Mouse (Mus musculus) forebrain, postnatal 0 days (tissue): ENCODE measurements around the gene Enox1. TPM values are rescaled to one million over a fixed set of nuclear protein-coding genes. Genes with fewer than 3 reads are reported as not detected.

Source experiments
- ATAC-seq: fragments of 200-750 bp; cut with Nextera tagmentation; 2 replicates; pipeline ENCODE4 v1.8.0; 2017; ENCODE audit warnings: mild to moderate bottlenecking, moderate library complexity
- DNase-seq: peaks from one replicate; pipeline ENCODE4 v3.0.0-alpha.2; 2015
- H3K27ac ChIP-seq: fragments of 300-500 bp; sonication (generic); 2 replicates; pipeline ENCODE4 v1.5.1; 2014; ENCODE audit warnings: low read depth, mild to moderate bottlenecking, antibody characterized with exemption, low read length, moderate library complexity, mixed read lengths
- H3K27me3 ChIP-seq: fragments of 300-500 bp; sonication (generic); 2 replicates; pipeline ENCODE4 v1.6.1; 2014; ENCODE audit warnings: mild to moderate bottlenecking, low read length, mixed read lengths; ENCODE audit not compliant: insufficient read depth
- H3K36me3 ChIP-seq: fragments of 300-500 bp; sonication (generic); 2 replicates; pipeline ENCODE4 v1.6.1; 2014; ENCODE audit warnings: mild to moderate bottlenecking, moderate library complexity; ENCODE audit not compliant: insufficient read depth
- H3K4me1 ChIP-seq: fragments of 300-500 bp; sonication (generic); 2 replicates; pipeline ENCODE4 v1.6.1; 2014; ENCODE audit warnings: antibody characterized with exemption; ENCODE audit not compliant: insufficient read depth
- H3K4me2 ChIP-seq: fragments of 300-500 bp; sonication (generic); 2 replicates; pipeline ENCODE4 v1.6.1; 2014; ENCODE audit warnings: low read depth, mild to moderate bottlenecking, moderate library complexity
- H3K4me3 ChIP-seq: fragments of 300-500 bp; sonication (generic); 2 replicates; pipeline ENCODE4 v1.5.1; 2014; ENCODE audit warnings: low read depth, low read length, mixed read lengths
- H3K9ac ChIP-seq: fragments of 300-500 bp; sonication (generic); 2 replicates; pipeline ENCODE4 v1.6.1; 2014; ENCODE audit warnings: mild to moderate bottlenecking
- H3K9me3 ChIP-seq: fragments of 300-500 bp; sonication (generic); 2 replicates; pipeline ENCODE4 v1.6.1; 2016; ENCODE audit warnings: low read length
- CTCF ChIP-seq: sonication (generic); IDR thresholded peaks from 2 replicates; pipeline ENCODE4 v1.5.1; 2016; ENCODE audit warnings: antibody characterized with exemption, control low read depth, low read depth
- WGBS: fragments of 180-500 bp; shearing (Covaris S2); extraction: QIAGEN DNeasy Blood & Tissue Kit; methylation state at CpG from one replicate; pipeline ENCODE4 v1.1.7; 2014; 5-methylcytosine and 5-hydroxymethylcytosine counted together
- polyA plus RNA-seq: library from polyadenylated mRNA; unstranded; fragments of >200 nt; fragmentation: Nextera tagmentation; extraction: Ambion mirVana; gene quantifications from 2 replicates; pipeline ENCODE4 v1.2.1, GENCODE M21; 2015
- total RNA-seq: library from RNA; depleted of rRNA; stranded (reverse); fragments of >200 nt; gene quantifications from 2 replicates; pipeline ENCODE4 v1.2.3, GENCODE M21; 2014

Gene Enox1
- total and polyA plus RNA-seq, 2 experiments from 2014 or later, result 39.9 to 61.8 TPM

DNA sequence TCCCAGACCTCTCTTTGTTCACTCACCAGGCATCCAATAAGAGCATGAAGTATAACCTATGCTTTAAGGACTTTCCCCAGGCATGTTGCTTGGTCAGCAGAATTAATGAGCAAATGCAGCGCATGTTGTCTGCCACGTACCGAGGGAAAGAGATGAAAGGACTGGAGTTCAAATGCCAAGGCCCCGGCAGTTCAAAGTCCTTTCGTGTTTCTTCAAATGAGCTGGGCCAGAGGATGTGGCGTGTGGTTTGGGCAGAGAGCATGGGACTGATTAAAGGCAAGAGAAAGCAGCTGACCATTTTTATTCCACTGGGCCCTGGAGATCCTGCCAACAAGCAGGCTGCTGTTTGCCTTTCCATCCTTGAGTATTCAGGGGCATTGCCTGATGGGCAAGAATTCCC, 460.7 kb downstream of the Enox1 start:
- WGBS, result 46% methylated on average over 6 of the region's 6 CpGs
- TF ChIP-seq CTCF, result no peak
- Histone ChIP-seq H3K4me1 (peaks cover 5% of the 10 kb centered on the region; the same call in 1 of the 2 replicates), H3K36me3 (no peaks in the 10 kb centered on the region), H3K27me3 (no peaks in the 10 kb centered on the region), H3K9me3 (no peaks in the 10 kb centered on the region), H3K9ac (no peak overlapping the region), H3K4me2 (no peak overlapping the region), H3K27ac (no peak overlapping the region; the same call in 1 of the 2 replicates), H3K4me3 (no peak overlapping the region)
- ATAC-seq (no peak), DNase-seq (no peak)

- Histone ChIP-seq H3K4me1 (peaks cover 5% of the 10 kb centered on the region; the same call in 1 of the 2 replicates), H3K27ac (no peak overlapping the region), H3K36me3 (no peaks in the 10 kb centered on the region), H3K4me2 (no peak overlapping the region), H3K9me3 (no peaks in the 10 kb centered on the region), H3K9ac (no peak overlapping the region), H3K4me3 (no peak overlapping the region), H3K27me3 (no peaks in the 10 kb centered on the region)
- DNase-seq, result no peak
- ATAC-seq, result no peak
- TF ChIP-seq CTCF, result no peak
- 65% methylated on average over 13 of the region's 13 CpGs for WGBS
Measured at GRCm38 (mm10) chr14:77618131-77618805, 461.7 kb downstream of the Enox1 start.

DNA sequence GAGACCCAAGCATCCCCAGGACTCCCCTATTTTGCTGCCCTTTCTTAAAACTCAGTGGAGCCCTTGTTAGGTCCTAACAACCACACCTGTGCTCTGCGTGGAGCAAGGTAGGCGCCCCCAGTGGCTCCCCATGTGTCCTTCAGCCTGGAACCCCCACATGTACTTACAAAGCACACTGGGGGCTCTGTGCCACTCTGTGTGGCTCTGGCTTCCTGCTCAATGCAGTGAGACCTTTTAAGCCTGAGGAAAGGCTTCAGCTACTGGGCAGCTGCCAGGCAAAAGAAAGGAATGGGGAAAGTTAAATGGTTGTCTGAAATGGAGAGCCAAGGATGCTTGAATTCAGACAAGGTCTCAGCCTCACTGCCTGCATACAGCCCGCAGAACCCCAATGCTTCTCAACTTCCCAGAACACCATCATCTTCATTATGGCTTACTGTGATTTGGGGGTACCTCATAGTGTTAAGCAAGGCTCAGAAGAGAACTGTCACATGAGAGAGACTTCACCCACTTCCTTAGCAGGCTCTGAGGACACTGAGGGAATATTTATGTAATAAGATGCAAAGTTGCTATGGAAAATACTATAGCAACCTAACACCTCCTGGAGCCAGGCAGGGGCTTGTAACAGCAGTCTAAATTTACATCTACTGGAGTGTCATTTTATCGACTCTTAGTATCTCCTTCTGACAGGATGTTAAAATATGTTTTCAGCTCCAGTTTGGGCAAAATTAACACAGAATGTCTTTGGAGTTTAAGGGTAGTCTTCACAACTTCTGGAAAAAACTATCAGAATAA, 465.1 kb downstream of the Enox1 start:
- DNase-seq (peak; percentile 48), ATAC-seq (peak; percentile 85)
- H3K4me2 ChIP-seq, result no peak overlapping the region
- H3K27me3 ChIP-seq, result no peaks in the 10 kb centered on the region
- TF ChIP-seq CTCF, result peak; percentile 28; the same call in 1 of the 2 replicates
- H3K9ac ChIP-seq, result no peak overlapping the region
- no peak overlapping the region for H3K4me3 ChIP-seq
- no peaks in the 10 kb centered on the region for H3K36me3 ChIP-seq
- peaks cover 5% of the 10 kb centered on the region; the same call in 1 of the 2 replicates for H3K4me1 ChIP-seq
- no peaks in the 10 kb centered on the region for H3K9me3 ChIP-seq
- peak overlapping the region; percentile 16; the same call in 1 of the 2 replicates for H3K27ac ChIP-seq
- 41% methylated on average over 4 of the region's 4 CpGs for WGBS

- no peak overlapping the region for H3K4me2 ChIP-seq
- ATAC-seq, result peak; percentile 73; the same call in 1 of the 2 replicates
Measured at GRCm38 (mm10) chr14:77626557-77627507, 470.3 kb downstream of the Enox1 start.

DNA sequence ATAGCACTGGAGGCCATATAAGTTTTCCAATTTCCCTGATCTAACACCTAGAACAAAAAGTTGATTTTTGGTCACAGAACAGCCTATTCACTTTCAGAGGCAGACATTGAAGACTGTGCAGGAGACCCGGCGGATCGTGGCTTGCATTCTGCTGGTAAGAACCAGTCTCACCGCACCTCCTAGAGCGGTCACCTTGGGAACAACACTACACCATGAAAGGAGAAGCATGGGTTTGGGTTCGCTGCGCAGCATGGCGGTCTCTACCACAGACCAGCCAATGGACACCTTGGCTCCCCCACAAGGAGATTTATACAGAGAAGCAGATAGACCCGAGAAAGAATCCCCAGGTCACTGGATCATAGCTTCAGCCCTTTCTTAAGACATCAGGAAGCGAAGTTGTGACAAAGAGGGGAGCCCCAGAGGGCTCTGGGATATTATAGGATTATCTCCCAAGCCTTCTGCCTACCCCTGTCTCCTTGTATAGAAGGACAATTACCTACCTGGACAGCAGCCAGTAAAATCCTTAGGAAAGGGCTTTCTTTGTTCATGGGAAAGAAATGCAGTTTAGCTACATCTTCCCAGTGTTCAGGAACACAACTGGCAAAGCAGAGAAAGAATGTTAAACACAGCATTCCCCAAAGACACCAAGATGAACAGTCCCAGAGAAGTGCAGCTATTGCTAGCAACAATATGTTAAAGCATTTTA, 476.1 kb downstream of the Enox1 start:
- no peak for TF ChIP-seq CTCF
- H3K27ac ChIP-seq, result no peak overlapping the region
- no peaks in the 10 kb centered on the region; the same call in 1 of the 2 replicates for H3K36me3 ChIP-seq
- no peak overlapping the region for H3K9ac ChIP-seq
- no peak overlapping the region for H3K4me3 ChIP-seq
- ATAC-seq, result no peak
- no peaks in the 10 kb centered on the region for H3K9me3 ChIP-seq
- H3K27me3 ChIP-seq, result no peaks in the 10 kb centered on the region
- DNase-seq, result no peak
- 0 out of 2 replicates have a peak, but pooled peaks cover 6% of the 10 kb centered on the region for H3K4me1 ChIP-seq
- 76% methylated on average over 10 of the region's 10 CpGs for WGBS
- H3K4me2 ChIP-seq, result no peak overlapping the region

More at GRCm38 (mm10) chr14:77626557-77627507, 470.3 kb downstream of the Enox1 start:
- H3K27me3 ChIP-seq, result no peaks in the 10 kb centered on the region
- H3K9me3 ChIP-seq, result no peaks in the 10 kb centered on the region
- peak overlapping the region; percentile 40; the same call in 1 of the 2 replicates for H3K27ac ChIP-seq
- H3K9ac ChIP-seq, result no peak overlapping the region
- 16% methylated on average over 12 of the region's 12 CpGs for WGBS
- no peaks in the 10 kb centered on the region for H3K4me1 ChIP-seq
- H3K36me3 ChIP-seq, result no peaks in the 10 kb centered on the region; the same call in 1 of the 2 replicates
- no peak for DNase-seq
- H3K4me3 ChIP-seq, result no peak overlapping the region
- TF ChIP-seq CTCF, result no peak

DNA sequence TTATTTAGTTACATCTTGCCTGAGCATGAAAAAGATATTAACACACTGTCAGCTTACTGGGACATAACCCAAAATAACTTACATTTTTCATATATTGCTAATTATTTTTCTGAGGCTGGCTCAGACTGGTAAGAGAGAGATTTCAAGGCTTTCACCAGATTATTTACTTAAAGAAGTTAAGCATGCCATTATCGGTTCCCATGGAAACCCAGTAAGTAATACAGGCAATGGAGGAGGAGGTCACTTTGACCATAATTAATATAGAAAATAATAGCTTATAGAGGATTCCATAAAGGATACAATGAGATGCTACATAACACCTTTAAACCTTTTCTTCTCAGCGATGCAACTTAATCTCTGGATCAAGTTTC, 476.6 kb downstream of the Enox1 start:
- no peak overlapping the region for H3K9ac ChIP-seq
- H3K4me1 ChIP-seq, result 0 out of 2 replicates have a peak, but pooled peaks cover 6% of the 10 kb centered on the region
- no peak overlapping the region for H3K4me2 ChIP-seq
- WGBS, result 55% methylated on average over 2 of the region's 2 CpGs
- no peak for TF ChIP-seq CTCF
- no peak overlapping the region for H3K27ac ChIP-seq
- no peaks in the 10 kb centered on the region for H3K9me3 ChIP-seq
- ATAC-seq (no peak), DNase-seq (no peak)
- no peak overlapping the region for H3K4me3 ChIP-seq
- no peaks in the 10 kb centered on the region for H3K27me3 ChIP-seq
- no peaks in the 10 kb centered on the region; the same call in 1 of the 2 replicates for H3K36me3 ChIP-seq
